Mouse (Mus musculus): ENCODE data around the gene Arsg.
A peak's percentile ranks its signal among the peaks of the same experiment; 100 is the strongest.

Gene Arsg

GRCm38 (mm10) chr11:109494890-109495770, 22.0 kb downstream of the Arsg start:
- DNase-seq (ENCODE audit: inconsistent age in 2 of 2, low spot score in 1 of 2) = peak; percentile 28 to 60

GRCm38 (mm10) chr11:109495771-109496474, 22.7 kb downstream of the Arsg start:
- DNase-seq (ENCODE audit: inconsistent age in 2 of 2, low spot score in 1 of 2) = peak; percentile 11 to 36

GRCm38 (mm10) chr11:109496475-109496993, 23.4 kb downstream of the Arsg start:
- DNase-seq (ENCODE audit: inconsistent age in 2 of 2, low spot score in 1 of 2) = no peak

DNA sequence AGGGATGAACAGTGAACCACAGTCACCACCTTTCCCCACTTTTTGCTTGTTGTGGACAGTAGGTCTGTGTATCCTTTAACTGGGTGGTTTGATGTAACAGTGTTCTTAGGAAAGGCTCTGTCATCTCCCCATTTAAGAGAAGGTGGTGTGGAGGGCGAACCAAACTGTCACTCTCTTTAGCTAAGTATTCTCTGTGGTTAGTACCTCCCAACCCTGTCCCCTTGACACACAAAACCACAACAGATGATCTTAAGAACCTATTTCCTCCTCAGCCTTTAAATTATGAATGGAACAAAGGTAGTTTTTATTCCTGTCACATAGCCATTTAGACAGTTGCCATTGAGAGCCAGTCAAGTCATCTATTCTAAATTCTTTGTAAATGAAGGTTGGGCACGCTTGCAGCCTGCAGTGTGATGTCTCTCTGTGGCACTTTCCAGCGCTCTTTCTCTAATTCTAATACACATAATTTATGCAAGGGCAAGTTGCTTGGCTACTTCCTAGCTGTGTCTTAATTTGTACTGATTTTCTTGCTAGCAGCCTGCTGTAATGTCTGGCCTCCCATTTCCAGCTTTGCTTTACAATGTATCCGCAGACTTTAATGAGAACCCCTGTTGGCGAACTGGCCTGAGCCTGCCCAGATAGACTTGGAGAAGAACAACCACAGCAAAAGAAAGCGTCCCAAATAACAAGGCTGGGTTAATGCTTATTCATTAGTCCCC, 24.0 kb downstream of the Arsg start:
- DNase-seq (ENCODE audit: inconsistent age in 2 of 2, low spot score in 1 of 2) = no peak

GRCm38 (mm10) chr11:109497990-109498389, 24.8 kb downstream of the Arsg start:
- DNase-seq (ENCODE audit: inconsistent age in 2 of 2, low spot score in 1 of 2) = no peak

DNA sequence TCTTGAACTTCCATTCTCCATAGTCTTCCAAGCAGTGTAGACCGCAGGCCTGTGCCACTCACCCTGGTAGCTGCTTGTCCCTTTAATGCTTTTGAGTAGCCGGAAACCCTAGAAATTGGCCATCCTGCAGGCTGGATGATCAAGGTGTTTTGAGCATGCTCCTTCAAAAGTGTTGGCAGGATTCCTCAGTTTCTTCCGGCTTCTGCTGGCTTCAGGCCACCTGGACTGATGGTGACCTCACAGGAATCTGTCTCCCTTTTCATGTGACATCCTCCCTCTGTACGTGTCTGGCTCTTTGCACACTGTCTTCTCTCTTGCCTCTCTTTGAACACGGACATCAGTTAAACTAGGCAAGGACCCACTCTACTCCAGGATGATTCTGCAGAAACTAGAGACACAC, 27.0 kb downstream of the Arsg start:
- DNase-seq (ENCODE audit: inconsistent age in 2 of 2, low spot score in 1 of 2) = peak; percentile 22 to 51

DNA sequence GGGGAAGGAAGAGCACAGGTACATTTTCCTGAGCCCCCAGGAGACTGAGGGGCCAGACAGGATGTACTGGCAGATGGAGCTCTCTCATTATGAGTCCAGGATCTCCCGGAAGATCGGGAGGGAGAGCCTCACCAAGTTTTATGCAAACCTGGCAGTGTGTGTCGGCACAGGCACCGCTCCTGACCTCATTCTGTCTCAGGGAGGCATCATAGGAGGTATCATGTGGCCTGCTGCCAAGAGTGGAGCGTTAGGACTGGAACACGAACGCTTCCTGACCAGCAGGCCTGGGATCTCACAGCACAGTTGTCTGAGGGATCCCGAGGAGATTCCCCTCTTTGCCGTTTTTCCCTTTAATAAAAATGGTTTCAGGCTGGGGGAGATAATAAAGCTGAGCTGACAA, 31.8 kb downstream of the Arsg start:
- peak; percentile 77 to 83 for DNase-seq (ENCODE audit: inconsistent age in 2 of 2, low spot score in 1 of 2)

DNA sequence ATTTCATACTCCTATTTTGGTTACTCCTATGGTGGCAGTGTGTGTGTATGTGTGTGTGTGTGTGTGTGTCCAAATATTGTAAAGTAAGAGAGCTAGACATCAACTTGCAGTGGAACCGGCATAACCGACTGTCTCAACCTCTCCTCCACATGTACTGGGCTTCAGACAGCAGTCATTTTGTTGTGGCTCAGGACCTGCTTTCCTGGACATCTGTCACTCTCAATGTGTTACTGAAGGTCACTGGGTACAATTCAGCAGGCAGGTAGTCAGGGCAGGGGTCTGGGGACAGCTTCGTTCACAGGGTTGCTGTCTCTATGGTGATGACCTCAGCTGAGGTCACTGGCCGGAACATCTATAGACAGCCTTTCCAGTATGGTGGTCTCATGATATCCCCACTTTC, 32.6 kb downstream of the Arsg start:
- DNase-seq (ENCODE audit: inconsistent age in 2 of 2, low spot score in 1 of 2) = no peak

- no peak for DNase-seq (ENCODE audit: inconsistent age in 2 of 2, low spot score in 1 of 2)
Observed at GRCm38 (mm10) chr11:109507068-109507467, 33.9 kb downstream of the Arsg start.

DNA sequence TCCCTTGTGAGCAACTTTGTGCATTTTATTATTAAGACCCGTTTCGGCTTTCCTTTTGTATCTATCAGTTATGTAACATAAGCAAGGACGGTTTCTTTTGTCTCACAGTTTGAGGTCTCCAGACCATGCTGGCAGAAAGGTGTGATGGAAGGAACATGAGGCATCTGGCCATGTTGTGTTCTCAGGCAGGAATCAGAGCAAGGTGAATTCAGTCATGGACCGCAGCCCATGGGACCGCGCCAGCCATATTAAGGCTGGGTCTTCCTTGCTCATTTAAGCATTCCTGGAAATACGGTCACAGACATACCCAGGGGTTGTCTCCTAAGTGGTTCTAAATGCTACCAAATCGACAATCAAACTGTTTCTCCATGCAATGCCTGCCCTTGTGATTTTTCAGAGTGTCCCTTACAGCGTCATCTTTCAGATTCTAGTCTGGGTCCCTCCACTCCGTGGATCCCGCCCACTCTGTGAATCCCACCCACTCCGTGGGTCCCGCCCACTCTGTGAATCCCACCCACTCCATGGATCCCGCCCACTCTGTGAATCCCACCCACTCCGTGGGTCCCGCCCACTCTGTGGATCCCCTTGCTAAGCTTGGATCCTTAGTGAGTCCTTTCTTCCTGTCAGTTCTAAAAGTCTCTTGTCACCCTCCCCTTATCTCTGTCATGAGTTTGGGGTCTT, 40.0 kb downstream of the Arsg start:
- no peak for DNase-seq (ENCODE audit: inconsistent age in 2 of 2, low spot score in 1 of 2)

GRCm38 (mm10) chr11:109514064-109514612, 41.0 kb downstream of the Arsg start:
- DNase-seq (ENCODE audit: inconsistent age in 2 of 2, low spot score in 1 of 2) = no peak

DNA sequence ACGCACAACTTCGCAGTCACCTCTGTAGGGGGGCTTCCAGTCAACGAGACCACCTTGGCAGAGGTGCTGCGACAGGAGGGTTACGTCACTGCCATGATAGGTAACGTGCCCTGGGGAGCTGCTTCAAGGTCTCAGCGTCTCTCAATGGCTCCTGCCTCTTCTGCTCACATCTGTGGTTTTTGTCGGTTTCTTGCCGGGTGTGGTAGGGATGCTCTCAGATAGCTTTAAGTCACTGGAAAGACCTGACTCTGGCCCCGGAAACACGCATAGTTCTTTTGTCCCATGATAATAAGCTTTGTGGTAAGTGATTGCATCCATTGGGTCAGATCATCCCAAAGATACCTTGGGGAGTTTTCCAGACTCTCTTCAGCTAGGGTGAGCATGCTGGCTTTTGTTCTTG, 44.2 kb downstream of the Arsg start:
- no peak for DNase-seq (ENCODE audit: inconsistent age in 2 of 2, low spot score in 1 of 2)

DNA sequence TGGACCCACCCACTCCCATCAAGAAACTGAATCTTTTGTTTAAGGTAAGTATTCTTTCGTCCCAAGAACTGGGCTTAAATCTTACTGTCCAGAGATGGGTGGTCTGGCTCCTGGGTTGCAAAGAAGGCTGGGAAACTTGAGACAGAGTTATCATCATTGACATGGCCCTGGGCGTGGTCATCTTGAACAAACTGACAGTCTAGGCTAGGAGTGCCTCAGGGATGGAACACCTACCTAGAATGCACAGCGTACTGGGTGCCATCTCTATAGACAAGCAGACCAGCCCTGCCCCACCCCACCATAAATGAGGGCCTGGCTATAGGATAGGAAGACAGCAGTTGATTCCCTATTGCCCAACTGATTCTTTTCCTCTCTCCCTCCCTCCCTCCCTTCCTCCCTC, 44.6 kb downstream of the Arsg start:
- no peak for DNase-seq (ENCODE audit: inconsistent age in 2 of 2, low spot score in 1 of 2)

GRCm38 (mm10) chr11:109520958-109521357, 47.8 kb downstream of the Arsg start:
- DNase-seq (ENCODE audit: inconsistent age in 2 of 2, low spot score in 1 of 2) = no peak

- no peak for DNase-seq (ENCODE audit: inconsistent age in 2 of 2, low spot score in 1 of 2)
Observed at GRCm38 (mm10) chr11:109524869-109525268, 51.7 kb downstream of the Arsg start.

- DNase-seq (ENCODE audit: inconsistent age in 2 of 2, low spot score in 1 of 2) = no peak
Observed at GRCm38 (mm10) chr11:109525571-109525970, 52.4 kb downstream of the Arsg start.

DNA sequence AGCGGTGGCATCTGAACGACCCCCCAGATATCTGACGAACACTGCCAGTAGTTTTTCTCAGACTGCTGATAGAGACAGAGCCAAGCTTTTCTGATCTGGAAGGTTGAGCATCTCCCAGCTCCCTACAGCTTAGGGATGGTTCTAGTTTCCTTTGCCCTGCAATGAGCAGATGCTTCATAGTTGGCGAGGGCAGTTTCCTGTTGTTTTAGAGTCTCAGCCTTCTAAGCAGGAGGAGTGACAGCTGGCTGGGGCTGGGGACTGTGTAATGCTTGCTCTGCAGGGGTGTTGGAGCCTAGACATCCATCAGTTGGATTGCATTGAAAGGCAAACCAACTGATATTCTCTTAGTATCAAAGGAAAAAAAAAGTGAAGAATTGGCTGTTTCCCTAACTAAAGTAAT, 56.9 kb downstream of the Arsg start:
- DNase-seq (ENCODE audit: inconsistent age in 2 of 2, low spot score in 1 of 2) = no peak

DNA sequence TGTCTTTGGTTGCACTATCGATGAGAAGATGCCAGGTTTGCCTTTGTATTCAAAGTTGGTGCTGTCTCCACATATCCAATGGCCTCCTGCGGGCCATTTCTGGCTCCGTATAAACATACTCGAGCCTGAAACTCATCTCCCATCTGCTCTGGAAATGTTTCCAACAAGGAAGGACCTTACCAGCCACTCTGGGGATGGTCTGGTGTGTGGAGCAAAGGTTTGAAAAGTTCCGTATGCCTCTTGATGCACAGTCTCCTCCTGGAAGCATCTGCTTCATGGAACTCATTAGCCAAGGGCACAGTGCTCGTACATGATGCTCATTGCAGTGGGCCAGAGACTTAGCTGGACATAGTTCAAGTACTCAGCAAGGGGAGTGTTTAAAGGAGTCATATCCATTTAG, 62.8 kb downstream of the Arsg start:
- DNase-seq (ENCODE audit: inconsistent age in 2 of 2, low spot score in 1 of 2) = no peak

- DNase-seq (ENCODE audit: inconsistent age in 2 of 2, low spot score in 1 of 2) = no peak
Observed at GRCm38 (mm10) chr11:109536939-109537338, 63.8 kb downstream of the Arsg start.

DNA sequence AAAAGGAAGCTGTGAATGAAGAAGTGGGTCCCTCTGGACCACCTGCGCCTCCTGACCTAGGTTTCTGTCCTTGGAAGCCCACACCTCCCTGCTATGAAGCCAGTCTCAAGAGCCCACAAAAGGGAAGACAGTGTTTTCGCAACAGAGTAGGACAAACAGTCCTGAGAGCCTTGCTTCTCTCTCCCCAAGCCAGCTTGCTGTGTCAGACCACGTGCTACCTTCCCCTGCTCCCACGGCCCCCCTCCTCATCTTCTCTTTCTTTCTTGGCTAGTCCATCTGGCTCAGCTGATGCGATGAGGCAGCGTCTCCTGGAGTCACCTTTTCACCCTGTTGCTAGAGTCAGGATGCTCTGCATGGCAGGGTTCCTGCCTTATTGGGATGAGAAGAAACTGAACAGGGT, 66.1 kb downstream of the Arsg start:
- DNase-seq (ENCODE audit: inconsistent age in 2 of 2, low spot score in 1 of 2) = no peak

DNA sequence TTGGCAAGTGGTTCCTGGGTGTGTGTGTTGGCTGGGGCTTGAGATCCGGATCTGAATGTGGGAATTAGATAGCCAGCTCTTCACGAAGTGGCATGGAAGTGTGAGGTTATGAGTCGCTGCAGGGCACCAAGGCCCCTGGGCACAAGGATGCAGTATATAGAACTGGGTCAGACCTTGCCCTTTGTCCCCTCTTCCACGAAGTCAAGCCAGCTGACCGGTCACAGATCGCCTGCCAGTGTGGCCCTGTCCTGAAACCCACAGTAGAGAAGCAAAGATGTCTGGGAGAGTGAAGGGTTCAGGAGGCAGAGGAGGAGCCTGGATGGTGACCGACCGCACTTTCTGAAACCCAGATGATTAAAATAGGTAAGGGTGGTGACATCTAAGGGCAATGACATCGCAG, 70.3 kb downstream of the Arsg start:
- DNase-seq (ENCODE audit: inconsistent age in 2 of 2, low spot score in 1 of 2) = no peak
